25 mouse cellular contexts compared by ENCODE assay signal in genomic region chr1:186455177-186455660, GRCm38 (mm10).
"Had no signal": no experiment of that assay in that cellular context is flagged by ENCODE, and none has a peak within 500 bp of the region (broad histone marks: within the 10 kb centered on the region; RNA-seq: fewer than 3 reads in every experiment).

No protein-coding gene starts in this region.

- H3K27ac ChIP-seq: heart, adult 2 months; heart, embryonic 13.5 days; heart, embryonic 15.5 days; hindbrain, embryonic 13.5 days; hindbrain, embryonic 15.5 days; hindbrain, postnatal 0 days; layer of hippocampus, adult 2 months; left cerebral cortex, adult 2 months; limb, embryonic 10.5 days; limb, embryonic 12.5 days; liver, embryonic 13.5 days had no signal

- H3K4me3 ChIP-seq: heart, adult 2 months; heart, embryonic 13.5 days; heart, embryonic 15.5 days; hindbrain, embryonic 13.5 days; hindbrain, embryonic 15.5 days; layer of hippocampus, adult 2 months; left cerebral cortex, adult 2 months; limb, embryonic 10.5 days; limb, embryonic 12.5 days; liver, embryonic 13.5 days had no signal

- H3K4me2 ChIP-seq: heart, embryonic 11.5 days; heart, embryonic 13.5 days; heart, embryonic 15.5 days; hindbrain, embryonic 13.5 days; hindbrain, embryonic 15.5 days; limb, embryonic 12.5 days; liver, embryonic 11.5 days; liver, embryonic 13.5 days had no signal

- H3K4me1 ChIP-seq: hindbrain, embryonic 13.5 days; hindbrain, embryonic 15.5 days; limb, embryonic 10.5 days; liver, embryonic 13.5 days had no signal

- H3K27me3 ChIP-seq: heart, embryonic 13.5 days; heart, embryonic 15.5 days; hindbrain, embryonic 13.5 days; hindbrain, embryonic 15.5 days; limb, embryonic 12.5 days; liver, embryonic 13.5 days had no signal

- H3K9ac ChIP-seq: heart, embryonic 13.5 days; heart, embryonic 15.5 days; hindbrain, embryonic 13.5 days; hindbrain, embryonic 15.5 days; limb, embryonic 12.5 days; liver, embryonic 13.5 days had no signal

- ATAC-seq: hindbrain, postnatal 0 days; intestine, postnatal 0 days had no signal

- DNase-seq: gastrocnemius, postnatal 14 days; gastrocnemius, postnatal 36 days; heart, adult 11 months; heart, adult 2 months; heart, postnatal 14 days; heart, postnatal 36 days; kidney, adult 18-20 months; kidney, adult 8-10 months; kidney, postnatal 10 days; kidney, postnatal 25 days; kidney, postnatal 4 days; liver; liver, embryonic 13.5 days had no signal

- H3K36me3 ChIP-seq: heart, embryonic 13.5 days; heart, embryonic 15.5 days; hindbrain, embryonic 13.5 days; hindbrain, embryonic 15.5 days; limb, embryonic 10.5 days; limb, embryonic 12.5 days; liver, embryonic 13.5 days had no signal

- H3K9me3 ChIP-seq: heart, embryonic 13.5 days; heart, embryonic 15.5 days; hindbrain, embryonic 13.5 days; hindbrain, embryonic 15.5 days; limb, embryonic 10.5 days; limb, embryonic 12.5 days; liver, embryonic 13.5 days had no signal
